Mouse (Mus musculus): ENCODE data around the gene Cyp4f17.

DNA sequence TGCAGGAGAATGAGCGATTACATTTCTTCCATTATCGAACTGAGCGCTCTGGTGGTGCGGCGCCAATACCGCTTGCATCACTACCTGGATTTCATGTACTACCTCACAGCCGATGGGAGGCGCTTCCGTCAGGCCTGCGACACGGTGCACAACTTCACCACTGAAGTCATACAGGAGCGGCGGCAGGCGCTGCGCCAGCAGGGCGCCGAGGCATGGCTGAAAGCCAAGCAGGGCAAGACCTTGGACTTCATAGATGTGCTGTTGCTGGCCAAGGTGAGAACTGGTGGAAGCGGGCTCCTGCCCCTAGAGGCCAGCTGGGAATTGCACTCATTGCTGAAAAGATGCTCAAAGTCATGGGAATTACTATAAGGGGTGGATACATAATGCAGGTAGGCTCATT is 22.6 kb upstream of the Cyp4f17 start:
- peak; percentile 72 for TF ChIP-seq CTCF (IDR thresholded peaks at IDR 0.05; ENCODE audit: insufficient read depth, low read length)
- TF ChIP-seq POLR2A (IDR thresholded peaks at IDR 0.05; ENCODE audit: borderline replicate concordance, extremely low read depth, low read depth, low read length) = no peak

Measured in lung, adult 2 months (tissue).